Mouse (Mus musculus): ENCODE data around the gene Scamp2. TPM values are rescaled to one million over a fixed set of nuclear protein-coding genes. Genes with fewer than 3 reads are reported as not detected.
A peak's percentile ranks its signal among the peaks of the same experiment; 100 is the strongest.

Scamp2 gene
- polyA plus RNA-seq, 1 experiment from 2014 or later: 69.5 TPM

- TF ChIP-seq EP300 (IDR thresholded peaks at IDR 0.05) (no peak), CTCF (IDR thresholded peaks at IDR 0.05) (no peak)
- ATAC-seq (no peak), DNase-seq (ENCODE audit: low spot score) (no peak)
- 63% methylated on average over 3 of the region's 3 CpGs for WGBS
- peaks cover 10% of the 10 kb centered on the region; the same call in 1 of the 2 replicates for H3K4me1 ChIP-seq (ENCODE audit: insufficient read depth, low read depth, low read length)
- no peaks in the 10 kb centered on the region for H3K27me3 ChIP-seq (replicated peaks; ENCODE audit: insufficient read depth, low read length)
- H3K27ac ChIP-seq (ENCODE audit: low read length): no peak overlapping the region
- no peaks in the 10 kb centered on the region for H3K36me3 ChIP-seq (ENCODE audit: insufficient read depth, low read length)
- H3K4me3 ChIP-seq (ENCODE audit: low read depth, low read length): no peak overlapping the region
- no peak overlapping the region for H3K4me2 ChIP-seq (replicated peaks; ENCODE audit: low read depth, low read length)
- no peaks in the 10 kb centered on the region for H3K9me3 ChIP-seq (ENCODE audit: low read length)
- H3K9ac ChIP-seq (replicated peaks; ENCODE audit: low read depth): no peak overlapping the region
These were observed 3.5 kb upstream of the Scamp2 start for GRCm38 (mm10) chr9:57557215-57557614.

GRCm38 (mm10) chr9:57558625-57559024, 2.1 kb upstream of the Scamp2 start:
- no peak overlapping the region for H3K27ac ChIP-seq (ENCODE audit: low read length)
- no peaks in the 10 kb centered on the region for H3K27me3 ChIP-seq (replicated peaks; ENCODE audit: insufficient read depth, low read length)
- no peak overlapping the region for H3K4me3 ChIP-seq (ENCODE audit: low read depth, low read length)
- H3K9me3 ChIP-seq (ENCODE audit: low read length): no peaks in the 10 kb centered on the region
- 74% methylated on average over 4 of the region's 4 CpGs for WGBS
- no peak overlapping the region for H3K4me2 ChIP-seq (replicated peaks; ENCODE audit: low read depth, low read length)
- no peaks in the 10 kb centered on the region for H3K36me3 ChIP-seq (ENCODE audit: insufficient read depth, low read length)
- ATAC-seq (no peak), DNase-seq (ENCODE audit: low spot score) (no peak)
- TF ChIP-seq CTCF (IDR thresholded peaks at IDR 0.05) (no peak), EP300 (IDR thresholded peaks at IDR 0.05) (no peak)
- peaks cover 23% of the 10 kb centered on the region; the same call in 1 of the 2 replicates for H3K4me1 ChIP-seq (ENCODE audit: insufficient read depth, low read depth, low read length)
- H3K9ac ChIP-seq (replicated peaks; ENCODE audit: low read depth): no peak overlapping the region

- ATAC-seq (no peak), DNase-seq (ENCODE audit: low spot score) (no peak)
- Histone ChIP-seq H3K4me2 (replicated peaks; ENCODE audit: low read depth, low read length) (no peak overlapping the region), H3K4me1 (ENCODE audit: insufficient read depth, low read depth, low read length) (peaks cover 23% of the 10 kb centered on the region; the same call in 1 of the 2 replicates), H3K36me3 (ENCODE audit: insufficient read depth, low read length) (no peaks in the 10 kb centered on the region), H3K9ac (replicated peaks; ENCODE audit: low read depth) (no peak overlapping the region), H3K27ac (ENCODE audit: low read length) (no peak overlapping the region), H3K9me3 (ENCODE audit: low read length) (no peaks in the 10 kb centered on the region), H3K27me3 (replicated peaks; ENCODE audit: insufficient read depth, low read length) (no peaks in the 10 kb centered on the region), H3K4me3 (ENCODE audit: low read depth, low read length) (no peak overlapping the region)
- WGBS: 64% methylated on average over 2 of the region's 2 CpGs
- TF ChIP-seq CTCF (IDR thresholded peaks at IDR 0.05) (no peak), EP300 (IDR thresholded peaks at IDR 0.05) (no peak)
These were observed 1.2 kb upstream of the Scamp2 start for GRCm38 (mm10) chr9:57559568-57559967.

- 0 out of 2 replicates have a peak overlapping the region, but pooled peaks have one; percentile 73 for H3K27ac ChIP-seq (ENCODE audit: low read length)
- H3K9me3 ChIP-seq (ENCODE audit: low read length): no peaks in the 10 kb centered on the region
- no peak for DNase-seq (ENCODE audit: low spot score)
- no peak for TF ChIP-seq CTCF (IDR thresholded peaks at IDR 0.05)
- TF ChIP-seq EP300 (IDR thresholded peaks at IDR 0.05): no peak
- peaks cover 24% of the 10 kb centered on the region; the same call in 1 of the 2 replicates for H3K4me1 ChIP-seq (ENCODE audit: insufficient read depth, low read depth, low read length)
- H3K27me3 ChIP-seq (replicated peaks; ENCODE audit: insufficient read depth, low read length): no peaks in the 10 kb centered on the region
- H3K4me3 ChIP-seq (ENCODE audit: low read depth, low read length): peak overlapping the region; percentile 63
- H3K36me3 ChIP-seq (ENCODE audit: insufficient read depth, low read length): no peaks in the 10 kb centered on the region
- ATAC-seq: no peak
- H3K4me2 ChIP-seq (replicated peaks; ENCODE audit: low read depth, low read length): peak overlapping the region; percentile 64
- H3K9ac ChIP-seq (replicated peaks; ENCODE audit: low read depth): no peak overlapping the region
- WGBS: 26% methylated on average over 7 of the region's 7 CpGs
These were observed 480 bp upstream of the Scamp2 start for GRCm38 (mm10) chr9:57560263-57560662.

- Histone ChIP-seq H3K9ac (replicated peaks; ENCODE audit: low read depth) (0 out of 2 replicates have a peak overlapping the region, but pooled peaks have one; percentile 0), H3K9me3 (ENCODE audit: low read length) (no peaks in the 10 kb centered on the region), H3K4me2 (replicated peaks; ENCODE audit: low read depth, low read length) (peak overlapping the region; percentile 64), H3K4me3 (ENCODE audit: low read depth, low read length) (peak overlapping the region; percentile 63; the same call in 1 of the 2 replicates), H3K27ac (ENCODE audit: low read length) (peak overlapping the region; percentile 74), H3K27me3 (replicated peaks; ENCODE audit: insufficient read depth, low read length) (no peaks in the 10 kb centered on the region), H3K36me3 (ENCODE audit: insufficient read depth, low read length) (no peaks in the 10 kb centered on the region), H3K4me1 (ENCODE audit: insufficient read depth, low read depth, low read length) (peaks cover 27% of the 10 kb centered on the region; the same call in 1 of the 2 replicates)
- DNase-seq (ENCODE audit: low spot score) (no peak), ATAC-seq (no peak)
- no peak for TF ChIP-seq EP300 (IDR thresholded peaks at IDR 0.05)
- TF ChIP-seq CTCF (IDR thresholded peaks at IDR 0.05): no peak
- WGBS: 74% methylated on average over 13 of the region's 13 CpGs
These were observed 962 bp downstream of the Scamp2 start for GRCm38 (mm10) chr9:57561711-57562099.

GRCm38 (mm10) chr9:57562896-57563372, 2.2 kb downstream of the Scamp2 start:
- H3K36me3 ChIP-seq (ENCODE audit: insufficient read depth, low read length): no peaks in the 10 kb centered on the region
- peak overlapping the region; percentile 64; the same call in 1 of the 2 replicates for H3K4me2 ChIP-seq (replicated peaks; ENCODE audit: low read depth, low read length)
- no peak for TF ChIP-seq EP300 (IDR thresholded peaks at IDR 0.05)
- no peak for TF ChIP-seq CTCF (IDR thresholded peaks at IDR 0.05)
- no peak overlapping the region for H3K9ac ChIP-seq (replicated peaks; ENCODE audit: low read depth)
- H3K27me3 ChIP-seq (replicated peaks; ENCODE audit: insufficient read depth, low read length): no peaks in the 10 kb centered on the region
- ATAC-seq (peak; percentile 57), DNase-seq (ENCODE audit: low spot score) (peak; percentile 80)
- H3K4me1 ChIP-seq (ENCODE audit: insufficient read depth, low read depth, low read length): peaks cover 27% of the 10 kb centered on the region; the same call in 1 of the 2 replicates
- H3K4me3 ChIP-seq (ENCODE audit: low read depth, low read length): no peak overlapping the region
- H3K9me3 ChIP-seq (ENCODE audit: low read length): no peaks in the 10 kb centered on the region
- WGBS: 26% methylated on average over 4 of the region's 4 CpGs
- peak overlapping the region; percentile 74 for H3K27ac ChIP-seq (ENCODE audit: low read length)

Measured in lung, postnatal 0 days (tissue).